Mouse (Mus musculus) liver, postnatal 0 days (tissue): Measurements from ENCODE around the gene Prss30.

Experiments
- CTCF ChIP-seq: sonication (generic); IDR thresholded peaks from 2 replicates; pipeline ENCODE4 v1.5.1; 2016; ENCODE audit warnings: antibody characterized with exemption, low read depth
- EP300 ChIP-seq: IDR thresholded peaks from 2 replicates; pipeline ENCODE4 v1.6.1; 2016; ENCODE audit warnings: antibody characterized with exemption, low read depth, mild to moderate bottlenecking

- TF ChIP-seq EP300 (no peak), CTCF (peak; percentile 19; the same call in 1 of the 2 replicates)
Measured at GRCm38 (mm10) chr17:23968780-23969179, 11.6 kb downstream of the Prss30 start.
